Mouse (Mus musculus) heart, postnatal 14 days (tissue): Measurements from ENCODE around the gene Fn1. TPM values are rescaled to one million over a fixed set of nuclear protein-coding genes. Genes with fewer than 3 reads are reported as not detected.

Experiments used
- DNase-seq, 2 experiments: peaks; one replicate each; pipeline ENCODE4 v3.0.0; 2021 to 2022
- intact Hi-C: fragments of 180-260 bp; cut with DNase I; formaldehyde crosslinking; loops from one replicate; pipeline ENCODE4 v1.15.1; 2025
- total RNA-seq, 2 experiments: library from RNA; stranded (reverse); gene quantifications; 2 replicates each; pipeline ENCODE4 v1.2.3; 2021

Gene Fn1
- total RNA-seq, 2 experiments from 2014 or later, result 225 to 254 TPM

- no peak for DNase-seq
- intact Hi-C loops, result no loop called here
Observed at GRCm38 (mm10) chr1:71609916-71610315, 43.1 kb downstream of the Fn1 start.

GRCm38 (mm10) chr1:71609057-71609775 lies 43.8 kb downstream of the Fn1 start:
- intact Hi-C loops, result no loop called here
- DNase-seq, result no peak

DNA sequence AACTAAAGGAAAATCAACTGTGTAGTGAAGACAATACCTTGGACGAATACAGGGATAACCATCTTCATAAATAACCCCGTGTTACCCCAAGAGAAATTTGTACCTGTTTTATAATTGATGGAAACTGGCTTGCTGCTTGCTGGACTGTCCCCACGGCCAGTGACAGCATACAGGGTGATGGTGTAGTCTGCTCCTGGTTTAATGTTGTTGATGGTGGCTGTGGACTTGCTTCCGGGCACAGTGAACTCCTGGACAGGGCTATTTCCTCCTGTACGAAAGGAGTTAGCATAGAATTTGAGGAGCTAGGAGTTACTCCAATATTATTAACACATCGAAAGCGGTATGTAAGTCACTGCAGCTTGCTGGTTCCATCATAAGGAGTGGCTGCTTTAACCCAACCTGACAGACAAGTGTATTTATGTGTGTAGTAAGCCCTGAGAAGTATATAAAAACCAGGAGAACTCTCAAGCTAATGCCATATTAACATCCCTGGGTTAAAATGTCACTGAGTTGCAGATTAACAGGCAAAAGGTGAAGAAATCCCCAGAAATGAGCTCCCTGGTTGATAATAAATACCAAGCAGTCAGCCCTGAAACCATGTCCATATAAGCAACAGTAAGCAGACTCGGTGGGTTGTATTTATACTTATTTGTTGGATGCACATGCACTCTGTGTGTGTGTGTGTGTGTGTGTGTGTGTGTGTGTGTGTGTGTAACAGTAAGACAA lies 46.2 kb downstream of the Fn1 start:
- intact Hi-C loops, result no loop called here
- no peak for DNase-seq

GRCm38 (mm10) chr1:71605751-71606150 lies 47.2 kb downstream of the Fn1 start:
- intact Hi-C loops, result no loop called here
- no peak for DNase-seq

DNA sequence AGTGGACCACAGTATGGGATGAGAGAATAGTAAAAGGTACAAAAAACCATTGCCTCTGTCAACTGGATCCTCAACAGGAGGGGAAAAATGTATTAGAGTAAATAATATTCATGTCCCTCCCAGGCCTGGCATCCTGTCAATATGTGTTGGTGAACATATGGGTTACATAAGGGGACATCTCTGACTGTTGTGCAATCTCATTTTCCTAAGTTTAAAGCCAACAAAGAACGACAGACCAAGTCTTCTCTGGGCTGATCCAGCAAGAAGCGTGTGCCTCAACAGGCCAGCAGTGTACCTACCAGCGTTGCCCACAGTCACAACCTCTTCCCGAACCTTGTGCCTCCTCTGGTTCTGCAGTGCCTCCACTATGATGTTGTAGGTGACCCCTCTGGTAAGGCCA lies 57.6 kb downstream of the Fn1 start:
- DNase-seq, result no peak
- intact Hi-C loops, result no loop called here

- DNase-seq, result no peak
- intact Hi-C loops, result no loop called here
Observed at GRCm38 (mm10) chr1:71594268-71594667, 58.7 kb downstream of the Fn1 start.

DNA sequence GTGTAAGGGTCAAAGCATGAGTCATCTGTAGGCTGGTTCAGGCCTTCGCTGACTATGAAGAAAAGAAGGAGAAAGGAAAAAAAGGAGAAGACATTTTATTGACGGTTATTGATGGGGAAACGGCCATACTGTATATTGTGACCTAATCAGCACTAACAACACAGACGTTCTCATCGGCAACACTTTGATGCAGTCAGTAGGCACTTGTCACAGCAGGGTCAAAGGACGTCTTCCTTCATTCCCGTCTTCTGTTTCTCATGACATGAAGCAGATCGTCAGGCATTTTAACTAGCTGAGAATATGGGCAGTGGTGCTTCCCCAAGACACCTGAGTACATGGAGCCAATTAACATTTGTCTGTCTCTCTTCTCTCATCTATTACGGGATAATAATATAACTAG lies 59.8 kb downstream of the Fn1 start:
- intact Hi-C loops, result no loop called here

GRCm38 (mm10) chr1:71590038-71590437 lies 63.0 kb downstream of the Fn1 start:
- intact Hi-C loops, result no loop called here
- no peak for DNase-seq

More for the DNA sequence above, 59.8 kb downstream of the Fn1 start:
- no peak for DNase-seq

DNA sequence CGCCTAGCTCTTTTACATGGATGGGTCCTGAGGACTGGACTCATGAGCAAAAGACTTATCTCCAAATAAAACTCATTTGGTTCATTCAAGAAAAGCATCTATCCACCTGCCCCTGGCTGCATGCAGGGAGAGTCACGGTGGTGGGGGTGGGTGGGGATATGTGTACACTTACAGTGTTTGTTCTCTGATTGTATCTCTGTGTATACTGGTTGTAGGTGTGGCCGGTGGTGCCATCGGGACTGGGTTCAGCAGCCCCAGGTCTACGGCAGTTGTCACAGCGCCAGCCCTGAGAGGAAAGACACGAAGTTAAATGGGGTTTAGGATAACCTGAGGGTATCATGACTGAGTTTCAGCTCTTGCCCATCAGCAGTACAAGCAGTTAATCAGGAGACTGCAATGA lies 66.3 kb downstream of the Fn1 start:
- DNase-seq, result no peak
- intact Hi-C loops, result no loop called here

GRCm38 (mm10) chr1:71583900-71584299 lies 69.1 kb downstream of the Fn1 start:
- DNase-seq, result no peak
- intact Hi-C loops, result no loop called here

DNA sequence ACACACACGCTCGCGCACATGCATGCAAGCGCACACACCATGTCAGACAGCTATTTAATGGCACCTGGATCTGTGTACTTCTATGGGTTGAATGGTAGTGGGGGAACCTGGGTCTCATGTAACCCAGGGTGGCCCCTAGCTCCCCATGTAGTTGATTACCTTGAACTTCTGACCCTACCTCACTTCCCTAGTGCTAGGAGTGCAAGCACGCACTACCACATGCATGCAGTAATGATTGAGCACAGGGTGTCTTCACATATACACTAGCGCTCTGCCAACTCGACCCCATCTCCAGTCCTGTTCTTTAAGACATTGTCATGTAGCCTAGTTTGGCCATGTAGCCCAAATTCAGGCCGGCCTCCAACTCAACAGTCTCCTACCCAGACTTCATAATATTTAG lies 69.7 kb downstream of the Fn1 start:
- intact Hi-C loops, result no loop called here
- no peak for DNase-seq

GRCm38 (mm10) chr1:71580408-71580807 lies 72.6 kb downstream of the Fn1 start:
- no peak for DNase-seq
- intact Hi-C loops, result no loop called here

GRCm38 (mm10) chr1:71579526-71579925 lies 73.5 kb downstream of the Fn1 start:
- intact Hi-C loops, result no loop called here
- no peak for DNase-seq

DNA sequence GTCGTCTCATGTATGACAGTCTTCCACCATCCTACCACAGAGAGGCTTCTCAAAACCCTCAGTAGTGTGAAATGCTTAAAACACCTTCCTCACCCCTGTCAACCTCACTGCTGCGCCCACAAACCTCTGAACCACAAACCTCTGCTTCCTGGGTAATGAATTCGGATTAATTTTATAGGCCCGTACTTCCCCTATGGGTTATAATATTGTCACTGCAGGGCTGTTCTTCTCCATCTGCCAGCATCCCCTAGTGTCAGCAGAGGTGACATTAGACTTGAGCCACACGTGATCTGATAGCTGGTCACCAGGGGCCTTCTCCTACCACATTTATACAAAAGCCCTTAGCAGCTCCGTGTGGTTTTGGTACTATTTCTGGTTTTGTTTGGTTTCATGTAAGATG lies 76.2 kb downstream of the Fn1 start:
- intact Hi-C loops, result no loop called here
- DNase-seq, result no peak

GRCm38 (mm10) chr1:71575987-71576386 lies 77.0 kb downstream of the Fn1 start:
- intact Hi-C loops, result no loop called here

GRCm38 (mm10) chr1:71570116-71570515 lies 82.9 kb downstream of the Fn1 start:
- intact Hi-C loops, result no loop called here
- DNase-seq, result no peak

More at GRCm38 (mm10) chr1:71575987-71576386, 77.0 kb downstream of the Fn1 start:
- DNase-seq, result no peak

GRCm38 (mm10) chr1:71567884-71568605 lies 85.0 kb downstream of the Fn1 start:
- intact Hi-C loops, result no loop called here
- no peak for DNase-seq

- intact Hi-C loops, result no loop called here
- no peak for DNase-seq
Observed at GRCm38 (mm10) chr1:71564291-71564690, 88.7 kb downstream of the Fn1 start.

GRCm38 (mm10) chr1:71560626-71561025 lies 92.4 kb downstream of the Fn1 start:
- intact Hi-C loops, result no loop called here
- no peak for DNase-seq

GRCm38 (mm10) chr1:71556688-71557612 lies 96.0 kb downstream of the Fn1 start, which contains the start of gene Atic:
TSS of gene Atic (plus strand) at chr1:71557150.
- intact Hi-C loops, result no loop called here
- DNase-seq, result peak; percentile 91
